Mouse (Mus musculus) layer of hippocampus, postnatal 25 days (tissue): ENCODE measurements around the gene Cyp2c29. TPM values are rescaled to one million over a fixed set of nuclear protein-coding genes. Genes with fewer than 3 reads are reported as not detected.
"Not testable (repeated sequence)": the region's sequence is repeated elsewhere in the genome, so short reads cannot be mapped to it uniquely, and the experiment has no call there.

Experiments used
- DNase-seq, 2 experiments: peaks; one replicate each; pipeline ENCODE4 v3.0.0; 2022; ENCODE audit warnings: mixed read lengths in 2 of 2, low spot score in 1 of 2; ENCODE audit errors: extremely low spot score in 1 of 2
- total RNA-seq, 2 experiments: library from RNA; stranded (reverse); gene quantifications; 2 replicates each; pipeline ENCODE4 v1.2.3; 2021

Gene Cyp2c29
- total RNA-seq, result not detected

GRCm38 (mm10) chr19:39269105-39269504 is at the start of gene Cyp2c29:
Cyp2c29 (plus strand) TSS chr19:39269405.
- not testable (repeated sequence) for DNase-seq

GRCm38 (mm10) chr19:39267036-39267435 is 2.2 kb upstream of the Cyp2c29 start:
- DNase-seq, result not testable (repeated sequence)

- DNase-seq, result no peak
Measured at GRCm38 (mm10) chr19:39282801-39283200, 13.6 kb downstream of the Cyp2c29 start.

- DNase-seq, result no peak
Measured at GRCm38 (mm10) chr19:39285637-39286036, 16.4 kb downstream of the Cyp2c29 start.

- DNase-seq, result no peak
Measured at GRCm38 (mm10) chr19:39286825-39287224, 17.6 kb downstream of the Cyp2c29 start.

GRCm38 (mm10) chr19:39288978-39289377 is 19.8 kb downstream of the Cyp2c29 start:
- no peak for DNase-seq

Other genes starting within 250 kb of the Cyp2c29 start
- gene Cyp2c65, start 208.4 kb upstream of the Cyp2c29 start, total RNA-seq, result under 1 TPM in 1 of 2 experiments, not detected in 1; 0.19 TPM
- gene Cyp2c66, start 155.5 kb upstream of the Cyp2c29 start, total RNA-seq, result not detected
- not detected for gene Cyp2c38, start 193.7 kb downstream of the Cyp2c29 start, total RNA-seq
- not detected for gene Cyp2c39, start 241.5 kb downstream of the Cyp2c29 start, total RNA-seq